Mouse (Mus musculus): ENCODE measurements around the gene Ccm2. TPM values are rescaled to one million over a fixed set of nuclear protein-coding genes. Genes with fewer than 3 reads are reported as not detected.

The Ccm2 gene
- 90.8 and 97.2 TPM in 2 replicates for polyA plus RNA-seq (2014; fragmentation: Nextera tagmentation; extraction: Ambion mirVana)

DNA sequence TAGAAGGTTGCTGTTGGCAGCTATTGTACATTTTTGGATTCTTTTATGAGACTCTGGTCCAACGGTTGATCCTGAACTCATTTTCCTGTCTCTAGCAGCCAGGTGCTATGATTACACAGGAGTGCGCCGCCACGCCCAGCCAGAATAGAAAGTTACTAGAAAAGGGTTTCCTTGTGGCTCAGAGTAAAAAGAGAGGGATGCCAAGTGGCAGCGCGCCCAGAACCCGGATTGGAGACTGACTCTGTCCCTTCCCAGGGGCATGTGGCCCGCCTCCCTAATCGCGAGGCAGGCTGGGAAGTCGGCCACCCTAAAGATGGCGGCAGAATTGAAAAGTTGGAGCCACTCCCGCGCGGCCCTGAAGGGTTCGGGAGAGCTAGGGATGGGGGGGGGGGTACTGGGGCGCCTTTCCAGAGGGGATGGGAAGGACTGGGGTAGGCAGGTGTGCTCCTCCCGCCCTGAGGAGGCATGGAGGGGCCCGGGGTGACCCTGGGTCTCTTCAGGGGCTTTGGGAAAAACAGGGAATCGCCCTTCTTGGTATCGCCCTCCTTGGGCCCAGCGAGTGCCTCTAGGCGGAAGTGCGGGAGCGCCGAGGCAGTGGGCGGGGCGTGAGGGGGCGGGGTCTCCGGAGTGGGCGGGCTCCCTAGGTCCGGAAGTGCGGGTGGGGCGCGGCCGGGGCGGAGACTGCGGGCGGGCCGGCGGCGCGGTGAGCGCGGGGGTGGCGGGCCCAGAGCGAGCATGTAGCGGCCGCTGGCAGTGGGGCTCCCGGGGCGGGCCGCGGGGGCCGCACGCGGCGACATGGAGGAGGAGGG lies at the start of gene Ccm2:
Gene Ccm2, plus strand, starts transcription at position 683 of the 809 bp plus-strand sequence.
- H3K4me2 ChIP-seq (ENCODE audit: low read depth, low read length, severe bottlenecking) = peak within 1 kb of the TSS; percentile 67
- no peaks in the 10 kb centered on the region for H3K9me3 ChIP-seq (ENCODE audit: control insufficient read depth, low read length)
- DNase-seq (ENCODE audit: low spot score) (peak; percentile 100), ATAC-seq (replicated peaks; ENCODE audit: low FRiP score) (peak; percentile 96)
- H3K27ac ChIP-seq (ENCODE audit: low read depth, low read length) = peak within 1 kb of the TSS; percentile 96
- H3K4me1 ChIP-seq (replicated peaks; ENCODE audit: control insufficient read depth, insufficient read depth, low read length) = peaks cover 4% of the 10 kb centered on the region; the same call in 1 of the 2 replicates
- H3K4me3 ChIP-seq (ENCODE audit: low read depth, low read length) = peak within 1 kb of the TSS; percentile 89
- H3K27me3 ChIP-seq (ENCODE audit: control insufficient read depth, insufficient read depth, low read length) = no peaks in the 10 kb centered on the region
- no peaks in the 10 kb centered on the region; the same call in 1 of the 2 replicates for H3K36me3 ChIP-seq (ENCODE audit: control insufficient read depth, insufficient read depth, low read length)
- H3K9ac ChIP-seq (ENCODE audit: low read length) = peak within 1 kb of the TSS; percentile 76
- WGBS = 1% methylated on average over 50 of the region's 57 CpGs

DNA sequence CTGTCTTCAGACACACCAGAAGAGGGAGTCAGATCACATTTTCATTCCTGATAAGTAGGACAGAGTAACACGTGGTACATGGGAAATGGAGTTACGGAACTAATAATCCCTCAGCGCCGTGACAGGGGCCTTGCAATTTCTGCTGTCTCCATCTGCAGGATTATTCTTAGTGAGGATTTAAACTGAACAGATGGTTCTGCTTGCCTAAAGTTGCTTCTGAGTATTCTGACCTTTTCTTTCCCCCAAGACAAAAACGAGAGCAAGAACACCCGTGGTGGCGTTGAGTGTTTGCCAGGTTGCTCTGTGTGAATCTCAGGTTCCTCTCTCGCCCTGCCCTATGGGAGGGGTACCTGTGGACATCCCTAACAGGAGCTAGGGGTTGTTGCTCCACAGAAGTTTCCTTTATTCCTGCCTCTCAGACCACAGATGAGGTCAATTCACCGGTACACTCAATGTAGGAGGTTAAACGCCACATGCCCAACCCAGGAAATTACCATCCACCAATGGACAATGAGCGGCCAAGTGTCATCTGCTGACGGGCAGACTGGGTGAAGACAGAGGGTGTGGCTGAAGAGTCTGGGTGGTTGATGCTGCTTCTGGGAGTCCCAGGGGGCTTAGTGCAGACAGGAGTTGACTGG lies 49.3 kb upstream of the Ccm2 start:
- no peak for DNase-seq (ENCODE audit: low spot score)
- 85% methylated on average over 12 of the region's 12 CpGs for WGBS
- H3K9ac ChIP-seq (ENCODE audit: low read length) = no peak overlapping the region
- H3K27ac ChIP-seq (ENCODE audit: low read depth, low read length) = no peak overlapping the region
- no peak for ATAC-seq (replicated peaks; ENCODE audit: low FRiP score)
- H3K4me2 ChIP-seq (ENCODE audit: low read depth, low read length, severe bottlenecking) = no peak overlapping the region
- no peaks in the 10 kb centered on the region for H3K4me1 ChIP-seq (replicated peaks; ENCODE audit: control insufficient read depth, insufficient read depth, low read length)
- H3K27me3 ChIP-seq (ENCODE audit: control insufficient read depth, insufficient read depth, low read length) = no peaks in the 10 kb centered on the region
- no peaks in the 10 kb centered on the region for H3K36me3 ChIP-seq (ENCODE audit: control insufficient read depth, insufficient read depth, low read length)
- no peaks in the 10 kb centered on the region for H3K9me3 ChIP-seq (ENCODE audit: control insufficient read depth, low read length)
- no peak overlapping the region for H3K4me3 ChIP-seq (ENCODE audit: low read depth, low read length)

DNA sequence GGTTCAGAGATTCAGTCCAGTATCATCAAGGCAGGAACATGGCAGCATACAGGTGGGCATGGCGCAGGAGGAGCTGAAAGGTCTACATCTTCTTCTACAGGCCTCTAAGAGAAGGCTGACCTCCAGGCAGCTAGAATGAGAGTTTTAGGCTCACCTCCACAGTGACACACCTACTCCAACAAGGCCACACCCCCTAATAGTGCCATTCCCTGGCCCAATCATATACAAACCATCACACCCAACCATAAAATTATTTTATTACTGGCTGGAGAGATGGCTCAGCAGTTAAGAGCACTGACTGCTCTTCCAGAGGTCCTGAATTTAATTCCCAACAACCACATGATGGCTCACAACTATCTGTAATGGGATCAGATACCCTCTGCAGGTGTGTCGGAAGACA lies 44.2 kb upstream of the Ccm2 start:
- no peak overlapping the region for H3K27ac ChIP-seq (ENCODE audit: low read depth, low read length)
- H3K4me1 ChIP-seq (replicated peaks; ENCODE audit: control insufficient read depth, insufficient read depth, low read length) = no peaks in the 10 kb centered on the region
- H3K36me3 ChIP-seq (ENCODE audit: control insufficient read depth, insufficient read depth, low read length) = no peaks in the 10 kb centered on the region
- no peak for DNase-seq (ENCODE audit: low spot score)
- no peak overlapping the region for H3K4me3 ChIP-seq (ENCODE audit: low read depth, low read length)
- WGBS = 99% methylated on average over 2 of the region's 2 CpGs
- no peaks in the 10 kb centered on the region for H3K9me3 ChIP-seq (ENCODE audit: control insufficient read depth, low read length)
- no peaks in the 10 kb centered on the region for H3K27me3 ChIP-seq (ENCODE audit: control insufficient read depth, insufficient read depth, low read length)
- no peak overlapping the region for H3K4me2 ChIP-seq (ENCODE audit: low read depth, low read length, severe bottlenecking)
- ATAC-seq (replicated peaks; ENCODE audit: low FRiP score) = no peak
- H3K9ac ChIP-seq (ENCODE audit: low read length) = no peak overlapping the region

DNA sequence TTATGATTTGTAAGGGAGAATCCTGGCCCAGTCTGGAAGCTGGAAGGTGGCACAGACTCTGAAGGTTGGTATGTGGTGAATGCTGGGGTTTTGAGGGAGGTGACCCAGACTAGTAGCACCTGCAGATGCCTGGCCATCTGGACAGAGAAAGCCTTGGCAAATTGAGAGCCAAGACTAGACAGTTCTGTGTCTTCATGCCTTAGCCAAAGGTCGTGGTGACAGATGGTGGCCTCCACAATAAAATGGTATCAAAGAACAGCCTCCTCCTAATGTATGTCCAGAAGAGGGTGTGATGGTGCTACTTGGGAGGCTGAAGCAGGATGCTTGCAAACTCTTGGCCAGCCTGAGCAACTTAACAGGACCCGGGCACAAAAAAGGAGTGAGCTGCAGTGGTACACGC lies 42.5 kb upstream of the Ccm2 start:
- Histone ChIP-seq H3K4me2 (ENCODE audit: low read depth, low read length, severe bottlenecking) (no peak overlapping the region), H3K4me3 (ENCODE audit: low read depth, low read length) (no peak overlapping the region), H3K9me3 (ENCODE audit: control insufficient read depth, low read length) (no peaks in the 10 kb centered on the region), H3K4me1 (replicated peaks; ENCODE audit: control insufficient read depth, insufficient read depth, low read length) (no peaks in the 10 kb centered on the region), H3K36me3 (ENCODE audit: control insufficient read depth, insufficient read depth, low read length) (no peaks in the 10 kb centered on the region), H3K27ac (ENCODE audit: low read depth, low read length) (no peak overlapping the region), H3K27me3 (ENCODE audit: control insufficient read depth, insufficient read depth, low read length) (no peaks in the 10 kb centered on the region), H3K9ac (ENCODE audit: low read length) (no peak overlapping the region)
- DNase-seq (ENCODE audit: low spot score) = no peak
- WGBS = 80% methylated on average over 3 of the region's 3 CpGs
- ATAC-seq (replicated peaks; ENCODE audit: low FRiP score) = no peak

DNA sequence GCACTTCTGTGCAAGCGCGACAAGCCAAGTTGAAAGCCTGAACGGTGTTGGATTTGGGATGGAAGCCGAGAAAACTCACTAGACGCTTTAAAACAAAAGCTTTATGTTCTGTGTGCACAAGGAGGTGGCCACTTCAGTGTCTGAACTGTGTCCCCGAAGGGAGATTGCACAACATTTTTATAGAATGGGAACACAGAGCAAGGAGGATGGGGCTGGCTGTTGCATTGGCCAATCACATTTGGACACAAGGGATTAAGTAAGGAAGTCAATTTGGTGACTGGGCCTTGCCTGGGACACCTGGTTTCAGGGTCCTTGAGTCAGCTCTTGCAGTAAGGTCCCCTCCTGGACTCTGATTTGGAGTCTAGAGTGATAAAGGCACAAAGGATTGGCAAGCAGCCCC lies 42.0 kb upstream of the Ccm2 start:
- DNase-seq (ENCODE audit: low spot score) (no peak), ATAC-seq (replicated peaks; ENCODE audit: low FRiP score) (no peak)
- Histone ChIP-seq H3K4me1 (replicated peaks; ENCODE audit: control insufficient read depth, insufficient read depth, low read length) (no peaks in the 10 kb centered on the region), H3K27me3 (ENCODE audit: control insufficient read depth, insufficient read depth, low read length) (no peaks in the 10 kb centered on the region), H3K9ac (ENCODE audit: low read length) (no peak overlapping the region), H3K27ac (ENCODE audit: low read depth, low read length) (no peak overlapping the region), H3K4me3 (ENCODE audit: low read depth, low read length) (no peak overlapping the region), H3K36me3 (ENCODE audit: control insufficient read depth, insufficient read depth, low read length) (no peaks in the 10 kb centered on the region), H3K4me2 (ENCODE audit: low read depth, low read length, severe bottlenecking) (no peak overlapping the region), H3K9me3 (ENCODE audit: control insufficient read depth, low read length) (no peaks in the 10 kb centered on the region)
- WGBS = 77% methylated on average over 6 of the region's 6 CpGs

DNA sequence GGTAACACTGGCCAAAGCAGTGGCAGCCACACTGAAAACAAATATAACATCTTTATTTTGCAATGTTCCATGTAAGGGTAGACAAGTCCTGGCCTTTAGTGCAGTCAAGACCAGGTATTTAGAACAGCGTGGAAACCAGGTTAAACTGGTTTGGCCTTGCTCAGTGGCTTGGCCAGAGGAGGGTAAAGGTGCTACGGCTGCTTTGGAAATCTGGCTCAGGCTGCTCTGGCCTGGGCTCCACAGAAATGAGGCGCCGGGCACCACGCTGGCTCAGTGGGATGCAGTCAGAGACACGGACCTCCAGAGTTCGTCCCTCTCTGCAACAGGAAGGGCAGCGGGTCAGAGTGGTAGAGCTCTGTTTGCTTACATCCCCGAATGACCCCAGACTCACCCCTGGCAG lies 40.2 kb upstream of the Ccm2 start:
- Histone ChIP-seq H3K4me3 (ENCODE audit: low read depth, low read length) (no peak overlapping the region), H3K9ac (ENCODE audit: low read length) (no peak overlapping the region), H3K9me3 (ENCODE audit: control insufficient read depth, low read length) (no peaks in the 10 kb centered on the region), H3K27me3 (ENCODE audit: control insufficient read depth, insufficient read depth, low read length) (no peaks in the 10 kb centered on the region), H3K36me3 (ENCODE audit: control insufficient read depth, insufficient read depth, low read length) (no peaks in the 10 kb centered on the region), H3K27ac (ENCODE audit: low read depth, low read length) (no peak overlapping the region), H3K4me2 (ENCODE audit: low read depth, low read length, severe bottlenecking) (no peak overlapping the region), H3K4me1 (replicated peaks; ENCODE audit: control insufficient read depth, insufficient read depth, low read length) (no peaks in the 10 kb centered on the region)
- WGBS = 84% methylated on average over 9 of the region's 9 CpGs
- DNase-seq (ENCODE audit: low spot score) (no peak), ATAC-seq (replicated peaks; ENCODE audit: low FRiP score) (no peak)

DNA sequence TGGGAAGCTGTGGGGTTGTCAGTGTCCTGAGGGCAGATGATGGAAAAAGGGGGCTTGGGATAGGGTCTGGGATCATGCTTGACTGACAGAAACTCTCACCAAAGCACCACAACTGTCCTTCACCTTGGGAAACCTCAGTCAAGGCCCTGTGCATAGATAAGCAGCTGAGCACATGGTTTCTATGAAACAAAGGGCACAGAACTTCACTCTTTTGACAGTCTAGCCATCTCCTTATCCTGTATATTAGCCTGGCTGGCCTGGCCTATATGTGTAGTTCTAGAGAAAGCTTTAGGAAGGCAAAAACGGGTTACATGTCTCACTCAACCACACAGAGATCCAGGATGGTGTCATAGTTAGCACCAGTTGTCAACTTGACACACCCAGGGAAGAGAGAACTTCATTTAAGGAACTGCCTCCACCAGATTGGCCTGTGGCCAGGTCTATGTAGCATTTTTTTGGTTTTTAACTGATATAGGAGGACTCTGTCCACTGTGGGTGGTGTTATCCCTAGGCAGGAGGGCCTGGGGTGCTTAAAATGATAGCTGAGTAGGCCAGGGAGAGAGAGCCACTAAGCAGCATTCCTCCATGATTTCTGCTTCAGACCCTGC lies 38.3 kb upstream of the Ccm2 start:
- H3K27ac ChIP-seq (ENCODE audit: low read depth, low read length) = no peak overlapping the region
- no peaks in the 10 kb centered on the region for H3K27me3 ChIP-seq (ENCODE audit: control insufficient read depth, insufficient read depth, low read length)
- ATAC-seq (replicated peaks; ENCODE audit: low FRiP score) (no peak), DNase-seq (ENCODE audit: low spot score) (no peak)
- H3K36me3 ChIP-seq (ENCODE audit: control insufficient read depth, insufficient read depth, low read length) = no peaks in the 10 kb centered on the region
- WGBS = 65% methylated on average over 1 of the region's 1 CpGs
- no peak overlapping the region for H3K4me2 ChIP-seq (ENCODE audit: low read depth, low read length, severe bottlenecking)
- H3K9ac ChIP-seq (ENCODE audit: low read length) = no peak overlapping the region
- no peaks in the 10 kb centered on the region for H3K9me3 ChIP-seq (ENCODE audit: control insufficient read depth, low read length)
- no peaks in the 10 kb centered on the region for H3K4me1 ChIP-seq (replicated peaks; ENCODE audit: control insufficient read depth, insufficient read depth, low read length)
- H3K4me3 ChIP-seq (ENCODE audit: low read depth, low read length) = no peak overlapping the region

DNA sequence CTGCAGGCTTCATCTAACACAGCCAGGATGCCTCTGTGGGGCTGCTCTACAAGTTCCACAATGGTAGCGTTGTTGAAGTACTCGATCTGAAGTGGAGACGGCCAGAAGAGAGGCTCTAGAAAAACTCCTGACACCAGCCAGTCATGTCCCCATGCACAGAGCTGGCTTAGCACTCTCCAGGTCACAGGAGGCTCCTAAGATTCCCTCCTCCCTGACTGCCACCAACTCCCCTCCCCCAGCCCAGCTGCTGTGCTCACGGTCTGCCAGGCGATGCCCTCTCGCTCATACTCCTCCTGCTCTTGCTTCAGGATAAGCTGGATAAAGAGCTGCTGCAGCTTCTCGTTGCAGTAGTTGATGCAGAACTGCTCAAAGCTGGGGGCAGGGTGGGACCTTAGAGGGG lies 31.9 kb upstream of the Ccm2 start:
- Histone ChIP-seq H3K27me3 (ENCODE audit: control insufficient read depth, insufficient read depth, low read length) (no peaks in the 10 kb centered on the region), H3K36me3 (ENCODE audit: control insufficient read depth, insufficient read depth, low read length) (no peaks in the 10 kb centered on the region), H3K9me3 (ENCODE audit: control insufficient read depth, low read length) (no peaks in the 10 kb centered on the region), H3K9ac (ENCODE audit: low read length) (no peak overlapping the region), H3K4me2 (ENCODE audit: low read depth, low read length, severe bottlenecking) (no peak overlapping the region), H3K4me1 (replicated peaks; ENCODE audit: control insufficient read depth, insufficient read depth, low read length) (no peaks in the 10 kb centered on the region), H3K27ac (ENCODE audit: low read depth, low read length) (no peak overlapping the region), H3K4me3 (ENCODE audit: low read depth, low read length) (no peak overlapping the region)
- WGBS = 45% methylated on average over 7 of the region's 7 CpGs
- ATAC-seq (replicated peaks; ENCODE audit: low FRiP score) (no peak), DNase-seq (ENCODE audit: low spot score) (no peak)
